Mouse (Mus musculus) embryonic facial prominence, embryonic 14.5 days (tissue): ENCODE measurements at regions not wholly inside any gene's neighbourhood (a gene's known extent, or its start where the extent isn't known, plus 50 kb on each side); places are given as distances from the start of the nearest gene placed in this dataset.
A peak's percentile ranks its signal among the peaks of the same experiment; 100 is the strongest.

Experiments used
- ATAC-seq: fragments of 200-750 bp; cut with Nextera tagmentation; 2 replicates; pipeline ENCODE4 v1.8.0; 2017; ENCODE audit warnings: low read depth, moderate number of reproducible peaks, moderate TSS enrichment
- DNase-seq: peaks from one replicate; pipeline ENCODE4 v3.0.0-alpha.2; 2015; ENCODE audit warnings: low spot score
- H3K27ac ChIP-seq: fragments of 300-500 bp; sonication (generic); replicated peaks from 2 replicates; pipeline ENCODE4 v1.5.1; 2014; ENCODE audit warnings: low read depth, mild to moderate bottlenecking, low read length, moderate library complexity
- H3K27me3 ChIP-seq: fragments of 300-500 bp; sonication (generic); replicated peaks from 2 replicates; pipeline ENCODE4 v1.6.1; 2014; ENCODE audit warnings: low read length; ENCODE audit not compliant: control insufficient read depth, insufficient read depth
- H3K36me3 ChIP-seq: fragments of 300-500 bp; sonication (generic); 2 replicates; pipeline ENCODE4 v1.6.1; 2014; ENCODE audit warnings: low read length, mixed read lengths; ENCODE audit not compliant: control insufficient read depth, insufficient read depth
- H3K4me1 ChIP-seq: fragments of 300-500 bp; sonication (generic); 2 replicates; pipeline ENCODE4 v1.6.1; 2014; ENCODE audit warnings: antibody characterized with exemption, low read length; ENCODE audit not compliant: control insufficient read depth, insufficient read depth
- H3K4me2 ChIP-seq: fragments of 300-500 bp; sonication (generic); 2 replicates; pipeline ENCODE4 v1.6.1; 2014; ENCODE audit warnings: low read depth, mild to moderate bottlenecking, low read length, moderate library complexity, mixed read lengths
- H3K4me3 ChIP-seq: fragments of 300-500 bp; sonication (generic); 2 replicates; pipeline ENCODE4 v1.5.1; 2014; ENCODE audit warnings: low read depth, mild to moderate bottlenecking, low read length
- H3K9ac ChIP-seq: fragments of 300-500 bp; sonication (generic); 2 replicates; pipeline ENCODE4 v1.6.1; 2014; ENCODE audit warnings: low read depth, mild to moderate bottlenecking, low read length, moderate library complexity, mixed read lengths
- H3K9me3 ChIP-seq: fragments of 300-500 bp; sonication (generic); 2 replicates; pipeline ENCODE4 v1.6.1; 2016; ENCODE audit warnings: low read length; ENCODE audit not compliant: control insufficient read depth
- WGBS: fragments of 180-500 bp; shearing (Covaris S2); extraction: QIAGEN DNeasy Blood & Tissue Kit; methylation state at CpG from one replicate; pipeline ENCODE4 v1.1.7; 2014; 5-methylcytosine and 5-hydroxymethylcytosine counted together

DNA sequence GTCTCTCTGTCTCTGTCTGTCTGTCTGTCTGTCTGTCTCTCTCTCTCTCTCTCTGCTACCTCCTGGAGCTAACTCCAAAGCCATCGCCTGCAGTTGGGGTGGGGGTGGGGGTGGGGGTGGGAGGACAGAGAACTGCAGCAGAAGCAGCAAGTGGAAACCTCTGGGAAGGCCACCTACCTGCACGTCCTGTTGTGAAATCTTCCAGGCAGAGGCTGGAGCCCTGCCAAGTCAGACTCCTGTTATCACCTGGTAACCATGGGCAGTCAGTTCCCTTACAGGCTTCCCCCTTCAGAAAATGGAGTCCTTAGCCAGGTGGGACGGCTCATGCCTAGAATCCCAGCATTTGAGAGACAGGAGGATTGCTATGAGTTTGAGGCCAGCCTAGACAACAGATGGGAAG lies 361.8 kb downstream of the Bcor start:
- ATAC-seq = no peak
- 25% methylated on average over 3 of the region's 3 CpGs for WGBS
- H3K4me1 ChIP-seq = no peaks in the 10 kb centered on the region; the same call in 1 of the 2 replicates
- DNase-seq = no peak
- no peaks in the 10 kb centered on the region for H3K9me3 ChIP-seq
- H3K27ac ChIP-seq = no peak overlapping the region
- peaks cover 6% of the 10 kb centered on the region; the same call in 1 of the 2 replicates for H3K27me3 ChIP-seq
- no peak overlapping the region for H3K9ac ChIP-seq
- no peak overlapping the region for H3K4me2 ChIP-seq
- no peaks in the 10 kb centered on the region for H3K36me3 ChIP-seq
- no peak overlapping the region for H3K4me3 ChIP-seq

DNA sequence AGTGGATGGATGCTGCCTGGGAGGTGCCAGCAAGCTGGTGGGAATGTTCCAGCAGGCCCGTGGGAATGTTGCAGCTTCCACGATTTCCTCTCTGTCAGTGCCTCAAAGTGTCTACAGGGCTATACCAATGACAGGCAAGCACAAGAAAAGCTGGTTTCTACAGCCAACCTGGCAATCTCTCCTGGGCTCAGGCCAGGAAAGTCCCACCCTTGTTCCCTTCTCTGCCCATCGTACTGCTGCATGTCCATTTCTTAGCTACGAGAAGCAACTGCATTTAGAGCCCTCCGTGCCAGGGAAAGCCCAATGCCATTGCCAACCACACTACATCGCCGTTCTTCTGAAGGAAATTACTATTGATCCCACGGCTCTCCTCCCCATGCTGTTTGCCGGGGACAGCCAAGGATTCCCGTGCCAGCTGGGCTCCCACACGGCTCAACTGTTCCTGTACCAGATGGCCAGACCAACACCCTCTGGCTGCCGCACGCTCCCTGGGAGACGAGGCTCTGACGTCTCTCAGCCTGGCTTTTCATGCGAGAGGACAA lies 359.7 kb downstream of the Bcor start:
- 62% methylated on average over 16 of the region's 16 CpGs for WGBS
- Histone ChIP-seq H3K27me3 (peaks cover 15% of the 10 kb centered on the region; the same call in 1 of the 2 replicates), H3K27ac (no peak overlapping the region), H3K4me2 (no peak overlapping the region), H3K9ac (no peak overlapping the region), H3K4me1 (no peaks in the 10 kb centered on the region; the same call in 1 of the 2 replicates), H3K4me3 (no peak overlapping the region), H3K9me3 (no peaks in the 10 kb centered on the region), H3K36me3 (no peaks in the 10 kb centered on the region)
- DNase-seq (no peak), ATAC-seq (no peak)

DNA sequence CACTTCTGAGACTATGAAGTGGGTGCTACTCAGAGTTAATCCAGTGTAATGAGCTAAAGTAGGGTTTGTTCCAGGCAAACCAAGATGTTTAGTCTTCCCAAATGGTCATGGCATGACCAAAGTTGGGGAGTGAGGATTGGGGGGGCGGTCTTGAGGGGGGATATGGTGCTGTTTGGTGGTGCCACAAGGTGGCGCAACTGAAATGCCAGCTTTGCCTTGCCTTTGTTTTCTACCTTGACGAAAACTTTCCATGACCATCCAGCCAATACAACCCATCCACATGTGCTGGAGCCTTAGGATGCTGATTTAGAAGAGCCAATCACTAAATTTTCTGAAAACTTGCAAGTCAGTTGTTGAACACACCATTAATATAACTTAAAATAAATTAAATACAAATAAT lies 358.9 kb downstream of the Bcor start:
- peaks cover 22% of the 10 kb centered on the region for H3K27me3 ChIP-seq
- no peak overlapping the region for H3K27ac ChIP-seq
- H3K4me2 ChIP-seq = no peak overlapping the region
- H3K9ac ChIP-seq = no peak overlapping the region
- H3K36me3 ChIP-seq = no peaks in the 10 kb centered on the region
- no peak overlapping the region for H3K4me3 ChIP-seq
- 67% methylated on average over 3 of the region's 3 CpGs for WGBS
- no peak for DNase-seq
- no peaks in the 10 kb centered on the region; the same call in 1 of the 2 replicates for H3K4me1 ChIP-seq
- ATAC-seq = no peak
- H3K9me3 ChIP-seq = no peaks in the 10 kb centered on the region

DNA sequence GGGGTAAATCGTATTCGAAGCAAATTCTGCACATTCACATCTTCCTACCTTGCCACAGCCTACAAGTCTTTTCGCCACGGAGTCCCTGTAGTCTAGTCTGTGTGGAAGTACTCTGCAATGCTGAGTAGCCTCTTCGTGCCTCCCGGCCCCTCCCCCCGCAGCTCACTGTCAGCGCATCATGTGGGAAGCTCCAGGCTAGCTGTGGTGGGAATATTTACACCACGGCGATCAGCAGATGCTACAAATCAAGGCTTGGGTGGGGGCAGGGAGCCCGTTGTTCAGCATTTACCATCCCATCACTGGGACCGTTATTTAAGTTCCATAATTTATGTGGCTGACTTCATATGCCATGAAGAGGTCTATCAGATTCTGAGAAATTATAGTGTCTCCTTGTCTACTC lies 358.5 kb downstream of the Bcor start:
- Histone ChIP-seq H3K9me3 (no peaks in the 10 kb centered on the region), H3K27me3 (peaks cover 26% of the 10 kb centered on the region), H3K4me3 (no peak overlapping the region), H3K36me3 (no peaks in the 10 kb centered on the region), H3K4me2 (no peak overlapping the region), H3K27ac (no peak overlapping the region), H3K9ac (no peak overlapping the region), H3K4me1 (no peaks in the 10 kb centered on the region; the same call in 1 of the 2 replicates)
- 53% methylated on average over 12 of the region's 12 CpGs for WGBS
- DNase-seq (no peak), ATAC-seq (no peak)

DNA sequence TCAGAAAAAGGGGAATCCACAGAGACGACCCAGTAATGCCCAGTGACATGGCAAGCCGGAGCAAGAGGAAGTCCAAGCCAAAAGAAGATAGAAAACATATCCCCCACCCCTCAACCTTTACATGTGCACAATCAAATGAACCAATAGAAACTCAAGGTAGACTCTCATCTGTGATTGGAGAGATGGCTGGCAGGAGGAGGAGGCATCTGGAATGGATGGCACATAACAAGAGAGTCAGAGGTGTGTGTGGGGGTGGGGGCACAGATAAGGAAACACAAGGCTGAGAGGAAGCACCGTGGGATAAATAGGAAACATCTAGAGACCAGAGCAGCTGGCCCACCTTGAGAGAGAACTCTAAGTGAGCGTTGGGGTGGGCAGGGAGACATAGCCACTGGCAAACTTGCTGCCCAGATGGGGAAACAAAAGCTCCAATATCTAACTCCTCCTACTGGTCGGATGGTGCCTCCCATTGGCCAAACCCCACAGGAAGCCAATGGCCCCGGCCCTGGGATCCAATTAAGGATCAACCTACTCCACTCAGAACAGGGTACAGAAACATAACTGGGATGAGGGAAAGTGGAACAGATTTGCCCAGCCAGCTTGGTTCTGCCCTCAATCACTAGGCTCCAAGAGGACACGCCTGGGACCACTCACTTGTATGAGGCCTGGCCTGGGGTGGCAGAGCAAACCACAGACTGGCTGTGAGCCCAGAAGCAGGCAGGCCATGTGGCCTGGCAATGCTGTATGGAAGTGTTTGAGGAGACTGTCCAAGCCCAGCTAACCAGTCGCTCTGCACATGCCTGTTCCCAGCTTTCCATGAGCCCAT lies 357.9 kb downstream of the Bcor start:
- Histone ChIP-seq H3K36me3 (no peaks in the 10 kb centered on the region), H3K9me3 (no peaks in the 10 kb centered on the region), H3K9ac (no peak overlapping the region), H3K4me1 (no peaks in the 10 kb centered on the region; the same call in 1 of the 2 replicates), H3K4me2 (no peak overlapping the region), H3K27ac (no peak overlapping the region), H3K27me3 (peaks cover 33% of the 10 kb centered on the region), H3K4me3 (no peak overlapping the region)
- ATAC-seq = peak; percentile 34; the same call in 1 of the 2 replicates
- 43% methylated on average over 8 of the region's 8 CpGs for WGBS
- DNase-seq = peak; percentile 70

DNA sequence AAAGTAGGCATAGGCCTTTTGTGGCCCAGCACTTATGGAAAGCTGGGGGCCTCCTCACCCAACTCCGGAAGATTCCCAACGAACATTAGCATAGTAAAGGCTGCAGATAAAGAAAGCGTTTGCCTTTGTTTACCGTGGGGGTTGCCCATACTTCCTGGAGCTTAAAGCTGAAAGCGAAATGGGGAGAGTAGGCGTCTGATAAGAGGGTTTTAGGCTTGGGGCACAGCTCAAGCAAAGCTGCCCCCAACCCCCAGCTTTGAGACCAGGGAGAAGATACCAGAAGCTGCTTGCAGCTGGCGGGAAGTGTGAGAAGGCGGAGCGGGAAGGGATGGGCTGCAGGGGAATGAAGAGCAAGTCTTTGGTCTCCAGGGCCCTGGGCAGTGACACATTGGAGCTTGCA lies 356.9 kb downstream of the Bcor start:
- Histone ChIP-seq H3K36me3 (no peaks in the 10 kb centered on the region), H3K4me3 (no peak overlapping the region), H3K4me1 (no peaks in the 10 kb centered on the region; the same call in 1 of the 2 replicates), H3K27ac (no peak overlapping the region), H3K9me3 (no peaks in the 10 kb centered on the region), H3K4me2 (no peak overlapping the region), H3K9ac (no peak overlapping the region), H3K27me3 (peaks cover 40% of the 10 kb centered on the region)
- 39% methylated on average over 9 of the region's 9 CpGs for WGBS
- DNase-seq = no peak
- no peak for ATAC-seq

DNA sequence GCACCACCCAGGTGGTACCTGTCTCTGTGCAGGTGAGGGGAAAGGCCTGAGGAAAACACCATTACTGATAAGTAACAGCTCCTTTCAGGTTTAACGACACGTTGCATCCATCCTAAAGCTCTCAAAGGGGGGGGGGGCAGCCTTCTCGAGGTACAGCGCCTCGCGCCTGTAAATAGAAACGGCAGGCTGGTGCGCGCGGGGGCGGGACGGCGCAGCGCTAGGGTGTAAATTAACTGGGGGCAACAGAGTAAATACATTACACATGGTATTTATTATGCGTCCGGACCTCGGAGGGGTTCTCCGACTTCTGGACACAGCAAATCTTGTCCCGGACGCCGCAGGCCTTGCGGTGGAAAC lies 353.3 kb downstream of the Bcor start:
- no peak for ATAC-seq

DNA sequence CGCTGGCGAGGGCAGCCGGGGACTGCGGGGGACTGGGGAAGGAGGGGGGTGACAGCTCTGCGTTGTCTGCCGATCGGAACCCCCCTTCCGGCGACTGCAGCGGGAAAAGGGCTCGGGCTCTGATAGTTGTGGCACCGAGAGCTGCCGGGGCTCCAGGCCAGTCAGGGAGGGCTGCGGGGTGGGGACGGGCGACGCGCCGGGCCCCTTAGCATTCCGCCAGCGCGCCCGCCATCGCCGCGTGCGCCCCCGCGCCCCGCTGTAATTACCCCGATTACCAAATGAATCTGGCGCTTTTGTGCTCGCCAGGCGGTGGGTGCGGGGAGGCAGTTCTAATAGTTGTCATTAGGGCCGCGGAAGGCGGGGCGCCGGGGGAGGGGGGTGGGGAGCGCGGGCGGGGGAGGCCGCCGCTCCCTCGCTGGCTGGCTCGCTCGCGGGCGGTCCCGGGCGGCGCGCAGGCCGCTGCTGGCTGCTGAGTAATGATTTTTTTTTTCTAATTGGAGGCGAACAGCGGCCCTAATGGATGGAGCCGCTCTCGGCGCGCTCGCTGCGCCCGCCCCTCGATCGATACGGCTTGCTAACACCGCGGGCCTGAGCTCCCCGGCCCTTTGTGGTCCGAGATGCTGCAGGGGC lies 352.8 kb downstream of the Bcor start:
- peak; percentile 74 for ATAC-seq
- H3K27me3 ChIP-seq = peaks cover 39% of the 10 kb centered on the region
- peak overlapping the region; percentile 66 for H3K9ac ChIP-seq

More for the DNA sequence above, 353.3 kb downstream of the Bcor start:
- Histone ChIP-seq H3K4me1 (no peaks in the 10 kb centered on the region; the same call in 1 of the 2 replicates), H3K4me2 (peak overlapping the region; percentile 64), H3K27me3 (peaks cover 39% of the 10 kb centered on the region), H3K9ac (peak overlapping the region; percentile 66), H3K36me3 (no peaks in the 10 kb centered on the region), H3K4me3 (peak overlapping the region; percentile 43), H3K27ac (no peak overlapping the region; the same call in 1 of the 2 replicates), H3K9me3 (no peaks in the 10 kb centered on the region)
- DNase-seq = no peak
- 13% methylated on average over 20 of the region's 22 CpGs for WGBS

More for the DNA sequence above, 352.8 kb downstream of the Bcor start:
- 2% methylated on average over 12 of the region's 71 CpGs for WGBS
- Histone ChIP-seq H3K4me1 (no peaks in the 10 kb centered on the region; the same call in 1 of the 2 replicates), H3K4me2 (peak overlapping the region; percentile 64), H3K36me3 (no peaks in the 10 kb centered on the region), H3K9me3 (no peaks in the 10 kb centered on the region), H3K4me3 (peak overlapping the region; percentile 43), H3K27ac (no peak overlapping the region; the same call in 1 of the 2 replicates)
- DNase-seq = peak; percentile 59
